Mouse (Mus musculus) inflammation-experienced regulatory T-cells, adult 16 weeks (primary cell): Measurements from ENCODE around the gene Mybphl. TPM values are rescaled to one million over a fixed set of nuclear protein-coding genes. Genes with fewer than 3 reads are reported as not detected.

Experiments used
- polyA plus RNA-seq: library from polyadenylated mRNA; unstranded; fragments of 100-300 nt; shearing (Covaris generic); gene quantifications from one replicate; pipeline ENCODE4 v1.2.1, GENCODE M21; 2017

Gene Mybphl
- polyA plus RNA-seq, result not detected

DNA sequence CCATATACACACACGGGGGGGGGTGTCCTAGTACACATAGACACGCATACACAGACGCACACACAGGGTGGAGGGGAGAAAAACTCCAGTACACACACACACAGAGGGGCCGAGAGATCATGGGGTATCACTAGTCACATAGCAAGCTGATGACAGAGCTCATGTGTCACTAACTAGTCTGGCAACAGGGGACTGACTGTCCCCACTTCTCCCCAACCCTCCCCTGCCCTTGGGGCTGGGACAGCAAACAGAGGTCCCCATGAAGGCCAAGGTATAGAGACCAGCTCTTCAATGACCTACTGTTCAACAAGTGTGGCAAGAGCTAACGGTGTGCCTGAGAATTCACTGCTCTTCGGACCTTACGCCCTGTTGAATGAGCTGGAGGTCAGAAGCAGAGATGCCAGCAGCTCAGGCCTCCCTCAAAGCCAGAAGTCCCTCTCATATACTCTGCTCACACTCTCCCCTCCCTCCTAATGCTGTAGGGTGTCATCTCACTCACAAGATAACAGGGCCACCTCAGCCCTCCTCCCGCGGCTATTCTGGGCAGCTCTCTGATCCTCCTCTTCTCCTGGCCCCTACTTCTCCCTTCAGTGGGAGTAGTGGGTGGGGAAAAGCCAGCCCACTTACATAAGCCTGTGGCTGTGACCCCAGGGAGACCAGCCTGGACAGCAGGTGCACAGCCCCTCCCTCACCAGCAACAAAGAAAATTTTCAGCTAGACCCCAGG lies at the start of gene Mybphl:
Gene Mybphl, plus strand, starts transcription at position 642 of the 726 bp plus-strand sequence.

DNA sequence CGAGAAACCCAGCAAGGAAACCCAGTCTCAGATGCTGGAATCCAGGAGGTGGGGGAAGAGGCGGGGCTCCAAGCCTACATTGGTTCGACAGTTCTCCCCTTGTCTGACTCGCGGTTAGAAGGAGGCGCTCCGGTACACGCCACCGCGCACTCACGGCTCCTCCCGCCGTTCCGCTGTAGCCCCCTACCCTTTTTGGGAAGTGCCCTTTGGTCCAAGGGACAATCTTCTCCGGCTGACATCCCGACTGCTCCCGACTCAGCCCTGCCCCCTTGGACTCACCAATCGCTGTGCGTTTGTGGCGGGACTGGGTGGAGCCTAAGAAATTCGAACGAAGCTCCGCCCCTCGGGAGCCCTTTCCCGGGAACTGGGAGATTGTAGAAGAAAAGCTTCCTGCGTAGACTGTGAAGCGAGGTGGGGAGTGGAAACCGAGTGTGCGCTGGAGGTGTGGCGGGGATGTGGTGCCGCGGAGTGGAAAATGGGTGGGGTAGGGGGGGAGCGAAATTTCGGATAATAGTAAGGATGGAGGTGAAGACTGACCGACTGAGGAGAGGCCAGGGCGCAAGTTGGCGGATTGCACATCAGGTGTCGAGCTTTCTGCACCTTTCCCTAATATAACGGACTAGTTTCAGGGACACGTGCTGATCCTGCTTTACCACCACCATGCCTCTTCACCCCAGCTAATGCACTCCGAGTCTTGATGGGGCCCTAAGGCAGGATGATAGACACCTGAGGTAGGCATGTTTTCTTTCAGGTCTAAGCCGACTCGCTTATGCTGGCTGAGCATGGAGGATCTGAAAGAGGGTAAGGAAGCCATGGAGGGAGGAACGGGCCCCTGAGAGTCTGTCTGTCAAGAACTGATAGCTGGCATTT lies 19.0 kb downstream of the Mybphl start, which contains the start of gene Psrc1:
Gene Psrc1, plus strand, starts transcription at position 355 of the 870 bp plus-strand sequence.

GRCm38 (mm10) chr3:108414857-108415830 lies 50.4 kb downstream of the Mybphl start, which contains the start of gene Celsr2:
TSS of gene Celsr2 (minus strand) at chr3:108415552.

Other genes with a start within 250 kb of the Mybphl start
- gene Gnai3, start 218.8 kb upstream of the Mybphl start, polyA plus RNA-seq, result 238 TPM
- gene Gpr61, start 210.0 kb upstream of the Mybphl start, polyA plus RNA-seq, result not detected
- gene Amigo1, start 178.6 kb upstream of the Mybphl start, polyA plus RNA-seq, result 0.33 TPM
- 29.4 TPM for gene Cyb561d1, start 163.7 kb upstream of the Mybphl start, polyA plus RNA-seq
- gene Atxn7l2, start 154.0 kb upstream of the Mybphl start, polyA plus RNA-seq, result 9.8 TPM
- gene Sypl2, start 138.3 kb upstream of the Mybphl start, polyA plus RNA-seq, result not detected
- gene Psma5, start 108.0 kb upstream of the Mybphl start, polyA plus RNA-seq, result 143 TPM
- 0.10 TPM for gene Sort1, start 80.8 kb upstream of the Mybphl start, polyA plus RNA-seq
- gene Psrc1, start 18.9 kb downstream of the Mybphl start, polyA plus RNA-seq, result 1.4 TPM
- gene Celsr2, start 50.6 kb downstream of the Mybphl start, polyA plus RNA-seq, result 0.61 TPM
- gene Sars, start 80.3 kb downstream of the Mybphl start, polyA plus RNA-seq, result 185 TPM
- not detected for gene 1700013F07Rik, start 169.2 kb downstream of the Mybphl start, polyA plus RNA-seq
- 2.3 TPM for gene 5330417C22Rik, start 171.6 kb downstream of the Mybphl start, polyA plus RNA-seq
- 39.7 TPM for gene Tmem167b, start 197.6 kb downstream of the Mybphl start, polyA plus RNA-seq
- gene Taf13, start 206.8 kb downstream of the Mybphl start, polyA plus RNA-seq, result 26.2 TPM
- 16.6 TPM for gene Wdr47, start 226.4 kb downstream of the Mybphl start, polyA plus RNA-seq